Mouse (Mus musculus) neutrophil, adult 5-6 weeks (primary cell): Measurements from ENCODE around the gene Pcnx. TPM values are rescaled to one million over a fixed set of nuclear protein-coding genes. Genes with fewer than 3 reads are reported as not detected.

Experiments
- ATAC-seq: fragments of 151-379, 151-347 bp; 2 replicates; pipeline ENCODE4 v1.8.0; 2017; ENCODE audit warnings: mild to moderate bottlenecking, moderate TSS enrichment; ENCODE audit not compliant: insufficient number of reproducible peaks, poor library complexity, low FRiP score, severe bottlenecking; ENCODE audit errors: extremely low read depth
- total RNA-seq: library from RNA; stranded (forward); fragments of 200-1000 nt; gene quantifications from 2 replicates; pipeline ENCODE4 v1.2.3, GENCODE M21; 2017

The Pcnx gene
- total RNA-seq, 1 experiment from 2014 or later: 37.4 TPM

GRCm38 (mm10) chr12:81852551-81852950, 7.3 kb upstream of the Pcnx start:
- ATAC-seq: no peak

DNA sequence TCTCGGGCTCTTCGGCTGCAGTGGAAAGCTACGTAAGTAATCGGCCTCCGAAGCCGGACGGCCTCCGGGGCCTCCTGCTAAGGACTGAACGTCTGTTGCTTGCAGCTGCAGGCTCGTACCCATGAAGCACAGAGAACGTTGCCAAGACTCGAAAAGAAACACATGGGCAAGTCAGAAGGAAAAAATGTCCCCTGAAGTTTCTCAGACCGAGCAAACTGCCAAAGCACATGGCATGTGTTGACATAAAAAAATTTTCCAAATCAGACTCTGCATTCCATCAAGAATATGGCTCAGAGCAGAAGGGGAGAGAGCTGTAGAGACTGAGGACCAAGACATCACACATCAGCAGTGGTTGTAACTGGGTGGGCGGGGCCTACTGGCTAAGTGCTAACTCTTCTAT, 6.8 kb upstream of the Pcnx start:
- ATAC-seq: no peak

- no peak for ATAC-seq
These were observed 6.3 kb upstream of the Pcnx start for GRCm38 (mm10) chr12:81853543-81853942.

GRCm38 (mm10) chr12:81855031-81855430, 4.8 kb upstream of the Pcnx start:
- ATAC-seq: no peak

DNA sequence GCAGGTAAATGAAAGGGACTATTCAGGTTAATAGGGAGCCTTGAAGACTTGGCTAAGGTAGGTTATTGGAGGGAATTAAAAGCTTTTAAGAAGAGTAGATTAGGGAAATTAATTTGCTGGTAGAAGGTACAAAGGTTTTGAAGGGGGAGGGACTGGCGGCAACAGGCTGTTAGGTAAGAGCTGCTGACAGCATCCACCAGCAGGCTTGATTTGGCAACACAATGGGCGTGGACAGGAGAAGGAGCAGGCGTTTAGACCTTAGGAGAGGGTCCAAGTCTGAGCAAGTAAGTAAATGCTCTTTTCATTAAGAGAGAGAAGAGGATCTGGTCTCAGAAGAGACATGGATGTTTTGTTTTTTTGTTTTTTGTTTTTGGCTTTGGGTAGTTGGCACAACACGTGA, 3.1 kb upstream of the Pcnx start:
- ATAC-seq: peak; percentile 37; the same call in 1 of the 2 replicates

DNA sequence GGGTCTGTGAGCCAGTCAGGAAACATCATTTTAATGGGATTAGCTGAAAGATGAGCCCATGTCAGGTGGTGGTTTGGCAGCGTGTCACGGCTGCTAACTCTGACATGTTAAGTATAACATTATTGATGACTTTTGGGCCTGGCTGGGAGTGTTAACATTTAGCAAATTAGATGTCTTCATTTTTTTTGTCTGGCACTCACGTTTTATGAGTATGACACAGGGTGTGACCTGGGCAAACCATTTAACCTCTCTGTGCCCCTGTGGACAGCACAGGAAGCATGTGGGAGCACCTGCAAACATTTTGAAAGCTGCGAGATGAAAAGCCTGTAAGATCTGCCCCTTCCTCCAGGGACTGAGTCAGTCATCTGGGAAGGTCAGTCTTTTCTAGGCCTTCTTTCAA, 2.6 kb upstream of the Pcnx start:
- ATAC-seq: no peak

DNA sequence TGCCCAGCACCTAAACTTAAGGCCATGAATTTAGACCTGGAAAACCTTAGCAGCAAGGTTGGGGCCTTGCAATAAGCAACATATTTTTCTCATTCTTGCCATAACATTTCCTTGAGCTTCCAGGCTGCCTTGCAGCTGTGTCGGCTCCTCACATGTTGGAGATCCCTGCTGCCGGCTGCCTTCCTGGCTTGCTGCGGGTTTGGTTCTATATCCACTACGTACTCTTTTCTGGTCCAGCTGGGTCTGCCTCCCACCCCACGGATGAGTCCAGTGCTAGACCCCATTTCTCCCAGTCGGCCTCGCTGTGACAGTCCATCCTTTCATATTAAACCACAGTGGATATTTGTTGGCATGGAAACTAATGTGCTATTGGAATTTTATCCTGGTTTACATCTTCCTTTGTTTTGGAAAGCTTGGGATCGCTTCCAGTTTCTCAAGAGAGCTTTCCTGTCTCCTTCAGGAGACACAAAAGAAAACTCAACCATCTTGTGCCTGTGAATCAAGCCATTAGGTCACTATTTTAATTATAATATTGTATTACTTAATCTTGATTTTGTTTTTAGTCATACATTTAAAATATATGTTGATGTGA, 1.7 kb upstream of the Pcnx start:
- ATAC-seq: no peak

GRCm38 (mm10) chr12:81860308-81861181, 722 bp downstream of the Pcnx start:
- peak; percentile 23 for ATAC-seq

GRCm38 (mm10) chr12:81861199-81862085, 1.6 kb downstream of the Pcnx start:
- ATAC-seq: no peak

DNA sequence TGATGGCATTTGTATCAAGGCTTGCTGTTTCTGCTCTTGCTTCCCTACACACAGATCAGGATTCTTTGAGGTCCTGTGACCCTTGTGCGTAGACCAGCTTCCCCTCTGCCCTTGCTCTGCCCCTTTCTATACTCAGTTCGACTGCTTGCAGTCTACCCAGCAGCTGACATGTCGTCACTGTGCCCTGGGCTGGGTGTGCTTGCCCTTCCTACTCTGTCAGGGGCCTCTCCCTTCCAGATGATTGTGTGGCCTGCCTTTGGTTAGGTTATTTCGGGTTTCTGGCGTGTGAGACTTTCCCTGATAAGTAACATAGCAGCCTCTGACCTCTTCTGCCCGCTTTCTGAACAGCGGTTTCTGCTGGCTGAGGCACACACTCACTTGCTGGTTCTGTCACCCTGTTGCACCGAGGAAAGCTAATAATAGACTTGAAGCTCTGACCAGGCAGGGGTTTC, 2.6 kb downstream of the Pcnx start:
- 0 out of 2 replicates have a peak, but pooled peaks have one; percentile 4 for ATAC-seq

DNA sequence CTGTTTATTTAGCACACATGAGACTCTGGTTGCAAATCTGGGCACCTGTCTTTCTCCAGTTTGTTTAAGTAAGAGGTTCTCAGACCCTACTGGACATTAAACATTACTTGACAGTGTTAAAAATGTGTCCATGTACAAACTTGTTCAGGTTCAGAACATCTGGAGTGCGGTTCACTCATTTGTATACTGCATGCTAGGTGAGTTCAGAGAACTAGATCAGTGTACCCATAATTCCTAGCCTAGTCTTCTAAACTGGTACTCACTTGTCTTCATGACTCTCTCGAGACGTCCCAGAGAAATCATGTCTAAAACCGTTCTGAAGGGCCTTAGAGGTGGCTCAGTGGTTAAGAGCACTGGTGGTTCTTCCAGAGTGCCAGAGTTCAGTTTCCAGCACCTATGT, 4.1 kb downstream of the Pcnx start:
- no peak for ATAC-seq

- no peak for ATAC-seq
These were observed 5.4 kb downstream of the Pcnx start for GRCm38 (mm10) chr12:81865183-81865582.

DNA sequence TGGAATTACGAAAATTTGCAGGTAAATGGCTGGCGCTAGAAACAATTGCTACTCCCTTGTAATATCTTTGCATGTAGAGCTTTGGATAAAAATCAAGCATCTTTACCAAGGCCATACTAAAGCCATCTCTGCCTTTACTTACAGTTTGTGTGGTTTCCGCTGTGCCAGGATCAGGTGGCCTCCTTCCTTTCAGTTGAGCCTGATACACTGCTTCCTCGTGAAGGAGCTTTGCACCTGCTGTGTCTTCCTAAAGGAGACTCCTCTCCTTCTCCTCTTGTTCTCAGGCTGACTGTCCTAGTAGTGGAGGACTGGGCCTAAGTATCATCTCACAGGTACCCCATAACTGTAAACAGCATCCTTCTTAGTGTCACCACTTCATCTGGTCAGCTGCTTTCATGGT, 7.5 kb downstream of the Pcnx start:
- no peak for ATAC-seq

GRCm38 (mm10) chr12:81869205-81869940, 9.6 kb downstream of the Pcnx start:
- no peak for ATAC-seq

GRCm38 (mm10) chr12:81873345-81873744, 13.5 kb downstream of the Pcnx start:
- no peak for ATAC-seq

DNA sequence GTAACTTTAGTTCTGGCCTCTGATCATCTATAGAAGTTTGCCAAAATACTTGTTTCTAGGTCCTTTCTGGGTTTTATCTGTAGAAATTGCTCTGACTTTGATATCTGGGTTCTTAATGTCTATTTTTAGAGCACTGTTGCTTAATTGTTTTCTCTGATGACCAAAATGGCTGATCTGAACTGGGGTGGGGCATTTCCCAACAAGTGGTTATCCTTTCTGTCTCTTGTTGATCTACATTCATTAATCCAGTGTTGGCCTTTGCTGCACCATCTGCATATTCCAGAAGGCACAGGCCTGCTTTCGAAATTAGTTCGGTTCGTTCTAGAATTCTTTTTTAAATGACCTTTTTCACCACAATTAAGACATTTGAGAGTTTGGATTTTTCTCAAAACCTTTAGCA, 20.3 kb downstream of the Pcnx start:
- no peak for ATAC-seq

GRCm38 (mm10) chr12:81883255-81884106, 23.7 kb downstream of the Pcnx start:
- no peak for ATAC-seq

- no peak for ATAC-seq
These were observed 24.2 kb downstream of the Pcnx start for GRCm38 (mm10) chr12:81884107-81884398.
